Mouse (Mus musculus) neural tube, embryonic 12.5 days (tissue): ENCODE results near the gene Epo. TPM values are rescaled to one million over a fixed set of nuclear protein-coding genes. Genes with fewer than 3 reads are reported as not detected.
A peak's percentile ranks its signal among the peaks of the same experiment; 100 is the strongest.

ENCODE experiments used
- ATAC-seq: fragments of 200-750 bp; cut with Nextera tagmentation; 2 replicates; pipeline ENCODE4 v1.8.0; 2017; ENCODE audit warnings: low read depth, mild to moderate bottlenecking, moderate TSS enrichment, moderate library complexity; ENCODE audit not compliant: low FRiP score
- H3K27ac ChIP-seq: fragments of 300-500 bp; sonication (generic); 2 replicates; pipeline ENCODE4 v1.5.1; 2016
- H3K27me3 ChIP-seq: fragments of 300-500 bp; sonication (generic); replicated peaks from 2 replicates; pipeline ENCODE4 v1.6.1; 2016; ENCODE audit warnings: mild to moderate bottlenecking
- H3K36me3 ChIP-seq: fragments of 300-500 bp; sonication (generic); 2 replicates; pipeline ENCODE4 v1.6.1; 2016; ENCODE audit warnings: mild to moderate bottlenecking
- H3K4me1 ChIP-seq: fragments of 300-500 bp; sonication (generic); 2 replicates; pipeline ENCODE4 v1.6.1; 2016
- H3K4me2 ChIP-seq: fragments of 300-500 bp; sonication (generic); replicated peaks from 2 replicates; pipeline ENCODE4 v1.6.1; 2016; ENCODE audit warnings: mild to moderate bottlenecking
- H3K4me3 ChIP-seq: fragments of 300-500 bp; sonication (generic); 2 replicates; pipeline ENCODE4 v1.5.1; 2016
- H3K9ac ChIP-seq: fragments of 300-500 bp; sonication (generic); 2 replicates; pipeline ENCODE4 v1.6.1; 2016; ENCODE audit warnings: mild to moderate bottlenecking
- H3K9me3 ChIP-seq: fragments of 300-500 bp; sonication (generic); 2 replicates; pipeline ENCODE4 v1.6.1; 2016; ENCODE audit warnings: mild to moderate bottlenecking
- WGBS: fragments of 180-500 bp; shearing (Covaris S2); methylation state at CpG from one replicate; pipeline ENCODE4 v1.1.7; 2016; 5-methylcytosine and 5-hydroxymethylcytosine counted together
- polyA plus RNA-seq: library from polyadenylated mRNA; unstranded; fragments of >200 nt; fragmentation: Nextera tagmentation; extraction: Ambion mirVana; gene quantifications from 2 replicates; pipeline ENCODE4 v1.2.1, GENCODE M21; 2016

Gene Epo
- polyA plus RNA-seq, 1 experiment from 2014 or later = not detected

DNA sequence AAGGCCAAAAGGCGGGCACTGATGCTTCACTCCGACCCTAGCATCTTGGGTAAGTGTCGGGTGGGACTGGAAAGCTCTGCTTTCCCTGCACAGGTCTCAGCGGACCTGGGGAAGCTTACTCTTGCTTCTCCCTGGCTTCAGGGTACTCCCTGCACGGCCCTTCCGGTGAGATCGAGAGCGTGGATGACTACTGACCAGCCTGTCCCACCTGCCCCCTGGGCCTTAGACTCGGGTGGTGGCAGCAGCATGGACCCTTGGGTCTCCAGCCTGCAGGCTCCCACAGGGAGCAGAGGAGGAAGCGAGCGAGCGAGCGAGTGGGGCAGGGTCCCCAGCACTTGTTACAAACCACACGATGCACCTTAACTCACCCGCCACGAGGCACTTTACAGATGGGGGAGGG lies 7.5 kb downstream of the Epo start:
- H3K9ac ChIP-seq = peak overlapping the region; percentile 35; the same call in 1 of the 2 replicates
- H3K4me1 ChIP-seq = peaks cover 36% of the 10 kb centered on the region
- H3K27me3 ChIP-seq = no peaks in the 10 kb centered on the region
- no peak overlapping the region for H3K4me3 ChIP-seq
- no peak for ATAC-seq
- no peaks in the 10 kb centered on the region for H3K9me3 ChIP-seq
- no peak overlapping the region for H3K4me2 ChIP-seq
- 80% methylated on average over 16 of the region's 16 CpGs for WGBS
- peak overlapping the region; percentile 10; the same call in 1 of the 2 replicates for H3K27ac ChIP-seq
- H3K36me3 ChIP-seq = peaks cover 90% of the 10 kb centered on the region

DNA sequence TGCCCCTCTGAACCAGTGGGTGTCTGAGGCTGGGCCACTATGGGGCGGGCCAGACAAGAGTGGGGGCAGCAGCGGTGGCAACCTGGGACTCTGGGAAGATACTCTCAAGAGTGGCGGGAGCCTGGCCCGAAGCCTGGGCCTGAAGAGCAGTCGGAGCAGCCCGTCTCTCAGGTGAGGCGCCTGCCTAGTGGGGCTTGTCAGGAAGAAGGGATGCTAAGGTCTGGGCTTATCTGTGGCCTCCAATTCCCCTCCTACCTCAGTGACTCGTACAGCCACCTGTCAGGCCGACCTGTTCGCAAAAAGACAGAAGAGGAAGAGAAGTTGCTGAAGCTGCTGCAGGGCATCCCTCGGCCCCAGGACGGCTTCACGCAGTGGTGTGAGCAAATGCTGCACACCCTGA lies 8.4 kb downstream of the Epo start:
- peaks cover 97% of the 10 kb centered on the region for H3K36me3 ChIP-seq
- H3K4me3 ChIP-seq = no peak overlapping the region
- ATAC-seq = no peak
- H3K27ac ChIP-seq = no peak overlapping the region
- H3K27me3 ChIP-seq = no peaks in the 10 kb centered on the region
- WGBS = 90% methylated on average over 13 of the region's 13 CpGs
- H3K9me3 ChIP-seq = no peaks in the 10 kb centered on the region
- H3K4me2 ChIP-seq = no peak overlapping the region
- H3K9ac ChIP-seq = no peak overlapping the region; the same call in 1 of the 2 replicates
- H3K4me1 ChIP-seq = peaks cover 28% of the 10 kb centered on the region

DNA sequence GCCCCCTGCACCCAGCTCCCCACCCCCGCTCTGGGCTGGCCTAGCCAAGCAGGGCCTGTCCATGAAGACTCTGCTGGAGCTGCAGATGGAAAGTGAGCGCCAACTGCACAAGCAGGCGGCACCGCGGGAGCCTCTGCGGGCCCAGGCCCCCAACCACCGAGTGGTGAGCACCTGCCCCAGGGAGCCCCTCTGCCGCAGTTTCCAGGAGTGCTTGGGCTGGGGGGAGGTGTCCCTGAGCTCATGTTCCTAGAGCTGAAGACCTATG lies 8.9 kb downstream of the Epo start:
- ATAC-seq = no peak
- no peaks in the 10 kb centered on the region for H3K27me3 ChIP-seq
- H3K4me1 ChIP-seq = peaks cover 23% of the 10 kb centered on the region
- H3K4me2 ChIP-seq = no peak overlapping the region
- peaks cover 97% of the 10 kb centered on the region for H3K36me3 ChIP-seq
- WGBS = 87% methylated on average over 8 of the region's 8 CpGs
- no peak overlapping the region for H3K4me3 ChIP-seq
- no peaks in the 10 kb centered on the region for H3K9me3 ChIP-seq
- no peak overlapping the region for H3K27ac ChIP-seq
- no peak overlapping the region for H3K9ac ChIP-seq

DNA sequence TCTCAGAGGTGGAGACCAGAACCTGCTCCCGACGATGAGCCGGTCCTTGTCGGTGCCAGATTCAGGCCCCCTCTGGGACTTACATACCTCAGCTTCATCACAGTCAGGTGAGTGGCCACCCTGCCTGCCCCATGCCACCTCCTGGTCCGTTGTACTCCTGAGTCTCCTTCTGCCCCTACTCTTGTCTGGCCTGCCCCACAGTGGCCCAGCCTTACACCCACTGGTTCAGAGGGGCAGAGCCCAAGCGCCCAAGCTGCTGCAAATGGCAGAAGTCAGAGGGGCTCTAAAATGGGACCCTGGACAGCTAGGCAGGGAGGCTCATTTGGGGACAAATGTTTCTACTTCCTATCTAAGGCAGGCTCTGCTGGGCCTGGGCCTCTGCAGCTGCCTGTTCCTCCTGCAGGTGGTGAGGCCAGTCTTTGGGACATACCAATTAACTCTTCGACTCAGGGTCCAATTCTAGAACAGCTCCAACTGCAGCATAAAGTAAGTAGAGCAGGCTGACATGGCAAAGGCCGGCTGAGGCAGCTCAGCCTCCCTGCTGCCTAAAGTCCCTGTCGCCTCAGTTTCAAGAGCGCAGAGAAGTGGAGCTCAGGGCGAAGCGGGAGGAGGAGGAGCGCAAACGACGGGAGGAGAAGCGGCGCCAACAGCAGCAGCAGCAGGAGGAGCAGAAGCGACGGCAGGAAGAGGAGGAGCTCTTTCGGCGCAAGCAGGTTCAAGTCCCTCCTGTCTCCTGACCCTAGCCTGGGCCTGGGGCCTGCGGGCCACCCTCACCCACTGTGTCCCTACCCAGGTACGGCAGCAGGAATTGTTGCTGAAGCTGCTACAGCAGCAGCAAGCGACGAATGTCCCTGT lies 9.4 kb downstream of the Epo start:
- Histone ChIP-seq H3K4me2 (no peak overlapping the region), H3K9me3 (no peaks in the 10 kb centered on the region), H3K27me3 (no peaks in the 10 kb centered on the region), H3K36me3 (peaks cover 97% of the 10 kb centered on the region), H3K27ac (no peak overlapping the region), H3K4me1 (peaks cover 22% of the 10 kb centered on the region; the same call in 1 of the 2 replicates), H3K4me3 (no peak overlapping the region), H3K9ac (no peak overlapping the region)
- no peak for ATAC-seq
- WGBS = 82% methylated on average over 25 of the region's 25 CpGs

DNA sequence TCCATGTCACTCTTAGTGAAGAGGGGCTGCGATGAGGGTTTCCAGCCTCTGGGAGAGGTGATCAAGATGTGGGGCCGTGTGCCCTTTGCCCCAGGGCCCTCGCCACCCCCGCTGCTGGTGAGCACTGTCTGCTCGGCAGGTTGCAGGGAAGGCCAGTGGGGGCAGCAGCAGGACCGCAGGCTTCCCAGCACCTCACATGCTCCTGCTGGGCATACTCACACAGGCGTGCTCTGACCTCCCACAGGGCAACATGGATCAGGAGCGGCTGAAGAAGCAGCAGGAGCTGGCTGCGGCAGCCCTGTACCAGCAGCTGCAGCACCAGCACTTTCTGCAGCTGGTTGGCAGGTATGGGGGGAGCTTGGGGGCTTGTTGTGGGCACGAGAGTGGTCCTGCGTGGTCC lies 10.3 kb downstream of the Epo start:
- Histone ChIP-seq H3K27me3 (no peaks in the 10 kb centered on the region), H3K9me3 (no peaks in the 10 kb centered on the region), H3K4me1 (peaks cover 16% of the 10 kb centered on the region; the same call in 1 of the 2 replicates), H3K4me3 (no peak overlapping the region), H3K27ac (no peak overlapping the region), H3K4me2 (no peak overlapping the region), H3K9ac (0 out of 2 replicates have a peak overlapping the region, but pooled peaks have one; percentile 2), H3K36me3 (peaks cover 92% of the 10 kb centered on the region)
- no peak for ATAC-seq
- WGBS = 77% methylated on average over 11 of the region's 11 CpGs

DNA sequence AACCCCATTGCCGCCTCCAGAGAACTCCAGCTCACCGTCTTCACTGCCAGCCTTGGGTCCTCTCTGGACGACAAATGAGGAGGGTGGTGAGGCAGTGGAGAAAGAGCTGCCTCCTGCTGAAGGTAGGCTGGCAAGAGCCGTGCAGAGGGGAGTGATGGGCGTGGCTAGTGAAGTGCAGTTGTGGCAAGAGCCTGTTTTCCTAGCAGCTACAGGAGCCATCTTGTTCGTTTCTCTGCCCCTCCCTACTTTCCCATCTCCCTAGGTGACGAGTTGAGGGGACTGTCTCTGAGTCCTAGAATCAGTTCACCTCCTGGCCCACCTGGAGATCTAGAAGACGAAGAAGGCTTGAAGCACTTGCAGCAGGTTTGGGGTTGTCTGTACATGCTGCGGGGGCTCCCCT lies 11.2 kb downstream of the Epo start:
- ATAC-seq = no peak
- Histone ChIP-seq H3K9ac (no peak overlapping the region; the same call in 1 of the 2 replicates), H3K4me3 (no peak overlapping the region), H3K36me3 (peaks cover 86% of the 10 kb centered on the region), H3K27ac (no peak overlapping the region), H3K9me3 (no peaks in the 10 kb centered on the region), H3K4me1 (peaks cover 13% of the 10 kb centered on the region; the same call in 1 of the 2 replicates), H3K27me3 (no peaks in the 10 kb centered on the region), H3K4me2 (no peak overlapping the region)
- 79% methylated on average over 9 of the region's 9 CpGs for WGBS

DNA sequence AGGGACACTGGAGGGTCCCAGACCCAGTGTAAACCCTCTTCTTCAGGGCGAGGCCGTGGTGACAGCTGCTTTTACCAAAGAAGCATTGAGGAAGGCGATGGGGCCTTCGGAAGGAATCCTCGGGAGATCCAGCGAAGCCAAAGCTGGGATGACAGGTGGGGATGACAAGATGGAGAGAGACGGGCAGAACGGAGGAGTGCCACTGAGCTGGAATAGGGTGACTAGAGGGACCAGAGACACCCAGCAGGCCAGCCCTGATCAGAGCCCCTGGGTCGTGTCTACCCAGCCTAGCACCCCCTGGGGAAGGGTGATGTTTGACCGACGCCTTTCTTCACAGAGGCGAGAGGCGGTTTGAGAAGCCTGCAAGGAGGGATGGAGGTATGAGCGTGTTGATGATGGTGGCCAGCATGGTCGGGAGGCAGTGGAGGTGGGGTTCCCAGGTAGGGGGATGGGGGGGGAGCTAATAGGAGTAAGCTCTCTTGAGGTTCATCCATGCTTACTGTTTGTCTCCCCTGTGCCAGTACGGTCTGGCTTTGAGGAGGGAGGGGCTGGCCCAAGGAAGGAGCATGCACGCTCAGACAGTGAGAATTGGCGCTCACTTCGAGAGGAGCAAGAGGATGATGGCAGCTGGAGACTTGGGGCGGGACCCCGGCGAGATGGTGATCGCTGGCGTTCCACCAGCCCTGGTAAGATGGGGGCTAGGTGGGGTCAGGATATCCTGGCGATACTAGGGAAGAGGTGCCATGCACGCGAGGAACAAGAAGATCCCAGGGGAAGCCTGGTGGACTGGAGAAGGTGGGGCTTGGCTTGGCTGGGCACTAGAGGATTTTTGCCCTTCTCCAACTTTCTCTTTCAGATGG lies 13.1 kb downstream of the Epo start:
- H3K9ac ChIP-seq = no peak overlapping the region
- H3K36me3 ChIP-seq = peaks cover 68% of the 10 kb centered on the region
- H3K9me3 ChIP-seq = no peaks in the 10 kb centered on the region
- WGBS = 90% methylated on average over 27 of the region's 27 CpGs
- no peak overlapping the region for H3K27ac ChIP-seq
- no peak overlapping the region for H3K4me2 ChIP-seq
- H3K4me1 ChIP-seq = 0 out of 2 replicates have a peak, but pooled peaks cover 3% of the 10 kb centered on the region
- no peaks in the 10 kb centered on the region for H3K27me3 ChIP-seq
- no peak for ATAC-seq
- H3K4me3 ChIP-seq = no peak overlapping the region

DNA sequence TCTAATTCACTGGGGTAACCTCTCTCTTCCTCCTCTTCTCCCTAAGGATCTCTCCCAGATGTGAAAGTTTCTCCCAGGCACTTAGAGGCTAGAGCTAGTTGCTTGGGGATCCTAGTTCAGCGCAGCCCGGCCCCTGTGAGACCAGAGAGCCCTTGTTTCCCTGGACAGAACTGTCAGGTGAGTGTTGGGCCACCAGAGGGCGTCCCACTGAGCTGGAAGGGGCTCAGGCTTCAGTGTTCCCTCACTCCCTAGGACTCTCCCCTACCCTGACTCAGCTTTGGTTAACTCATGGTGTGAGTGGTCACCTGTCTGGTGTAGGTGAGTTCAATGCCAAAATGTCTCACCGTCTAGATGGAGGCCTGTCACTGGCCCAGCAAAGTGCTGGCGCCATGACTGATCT lies 14.6 kb downstream of the Epo start, which contains the start of gene Gigyf1:
Gene Gigyf1 (plus strand): TSS at position 113 of the 400 bp plus-strand sequence.
- Histone ChIP-seq H3K36me3 (peaks cover 53% of the 10 kb centered on the region), H3K4me3 (no peak within 1 kb of the TSS), H3K4me2 (no peak within 1 kb of the TSS), H3K4me1 (peaks cover 14% of the 10 kb centered on the region), H3K27ac (no peak within 1 kb of the TSS), H3K9ac (no peak within 1 kb of the TSS), H3K27me3 (no peaks in the 10 kb centered on the region), H3K9me3 (no peaks in the 10 kb centered on the region)
- WGBS = 74% methylated on average over 5 of the region's 5 CpGs
- no peak for ATAC-seq

DNA sequence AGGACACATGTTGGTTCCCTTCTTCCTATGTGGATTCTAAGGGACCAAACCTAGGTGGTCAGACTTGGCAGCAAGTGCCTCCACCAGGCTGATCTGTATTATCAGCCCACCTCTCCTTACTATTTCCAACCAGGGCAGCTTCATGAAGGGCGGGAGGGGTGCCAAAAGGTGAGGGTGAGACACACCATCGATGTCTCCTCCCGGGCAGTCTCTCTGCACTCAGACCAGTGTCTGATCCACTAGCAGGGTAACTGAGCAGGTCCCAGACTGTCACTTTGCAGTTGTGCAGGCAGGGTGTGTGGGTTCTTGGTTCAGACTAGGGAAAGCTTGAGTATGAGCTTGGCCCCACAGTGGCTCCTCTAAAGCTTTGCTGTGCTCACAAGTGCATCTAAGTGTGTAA lies 18.2 kb downstream of the Epo start:
- Histone ChIP-seq H3K9me3 (no peaks in the 10 kb centered on the region), H3K4me2 (no peak overlapping the region), H3K27me3 (no peaks in the 10 kb centered on the region), H3K4me1 (peaks cover 41% of the 10 kb centered on the region), H3K36me3 (peaks cover 17% of the 10 kb centered on the region), H3K27ac (no peak overlapping the region), H3K4me3 (no peak overlapping the region), H3K9ac (no peak overlapping the region)
- ATAC-seq = no peak
- WGBS = 91% methylated on average over 3 of the region's 3 CpGs

DNA sequence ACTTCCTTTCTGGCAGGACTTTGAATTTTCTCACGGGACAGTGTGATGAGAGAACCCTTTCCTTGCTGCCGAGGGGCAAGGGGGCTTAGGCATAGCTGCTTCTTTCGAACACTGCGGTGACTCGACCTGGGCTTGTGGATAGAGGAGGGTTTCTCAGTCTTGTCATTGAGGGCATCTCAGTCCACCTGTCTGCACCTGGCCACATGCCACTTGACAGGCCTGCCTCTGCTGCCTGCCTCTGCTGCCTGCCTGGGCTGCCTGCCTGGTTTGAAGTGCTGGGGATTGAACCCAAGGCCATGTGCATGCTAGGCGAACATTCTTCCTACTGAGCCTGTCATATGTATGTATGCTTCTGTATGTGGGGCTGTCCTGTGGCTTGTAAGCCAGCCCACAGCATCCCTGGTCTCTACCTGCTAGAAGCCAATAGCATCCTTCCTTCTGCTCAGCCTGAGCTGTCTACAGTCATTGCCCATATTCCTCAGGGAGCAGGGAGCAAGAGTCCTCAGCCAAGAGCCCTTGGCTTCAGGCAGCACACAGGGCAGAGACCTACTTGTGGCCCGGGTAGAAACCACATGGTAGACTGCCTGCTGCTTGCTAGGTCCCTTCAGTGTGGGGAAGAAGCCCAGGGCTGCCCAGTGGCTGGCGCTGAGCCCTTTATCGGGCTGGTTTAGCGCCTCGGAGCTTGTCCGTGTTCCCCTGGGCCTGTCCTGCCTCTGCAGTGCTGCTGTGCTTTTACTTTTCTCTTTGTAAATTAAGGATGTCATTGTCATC lies 18.9 kb downstream of the Epo start:
- Histone ChIP-seq H3K27ac (no peak overlapping the region), H3K9ac (no peak overlapping the region), H3K27me3 (no peaks in the 10 kb centered on the region), H3K4me2 (0 out of 2 replicates have a peak overlapping the region, but pooled peaks have one; percentile 20), H3K36me3 (peaks cover 10% of the 10 kb centered on the region), H3K4me1 (peaks cover 43% of the 10 kb centered on the region), H3K4me3 (no peak overlapping the region), H3K9me3 (no peaks in the 10 kb centered on the region)
- ATAC-seq = no peak
- WGBS = 88% methylated on average over 12 of the region's 12 CpGs

DNA sequence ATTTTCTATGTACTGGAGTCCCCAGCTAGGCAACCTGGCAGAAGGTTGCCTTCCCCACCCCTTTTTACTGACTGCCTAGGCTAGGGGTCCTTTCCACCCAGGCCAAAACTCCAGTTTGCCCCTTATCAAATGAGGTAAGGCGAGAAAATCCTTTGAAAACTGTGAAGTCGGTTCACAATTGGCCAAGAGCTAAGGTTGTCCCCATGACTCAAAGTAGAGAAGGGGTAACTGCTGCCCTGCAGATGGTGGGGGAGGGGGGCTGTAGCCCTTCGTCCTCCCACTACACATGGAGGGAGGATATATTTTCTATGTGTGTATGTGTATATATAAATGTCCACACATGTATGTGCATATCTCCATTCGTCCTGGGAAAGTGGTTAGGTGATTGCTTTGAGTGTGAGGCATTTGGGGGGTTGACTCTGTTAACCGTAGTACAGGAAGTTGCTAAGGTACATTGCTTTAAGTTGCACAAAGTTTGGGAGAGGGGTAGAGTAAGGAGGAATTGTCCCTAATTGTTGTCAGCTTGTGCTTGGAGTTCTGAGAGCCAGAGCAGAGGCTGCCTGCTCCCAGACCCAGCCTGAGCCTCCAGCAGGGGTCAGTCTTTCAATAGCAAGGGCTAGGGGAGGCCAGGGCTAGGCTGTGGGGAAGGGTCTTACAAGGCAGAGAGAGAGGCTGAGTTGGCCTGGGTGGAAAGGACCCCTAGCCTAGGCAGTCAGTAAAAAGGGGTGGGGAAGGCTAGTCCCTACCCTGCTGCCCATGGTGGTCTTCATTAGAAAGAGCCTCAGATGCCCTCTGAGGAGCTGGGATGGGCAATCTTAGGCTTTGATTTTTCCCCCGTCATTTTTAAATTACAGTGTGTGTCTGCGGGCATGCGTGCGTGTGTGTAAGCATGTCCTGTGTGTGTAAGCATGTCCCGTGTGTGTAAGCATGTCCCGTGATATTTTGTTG lies 19.9 kb downstream of the Epo start:
- peak overlapping the region; percentile 94; the same call in 1 of the 2 replicates for H3K4me2 ChIP-seq
- H3K36me3 ChIP-seq = no peaks in the 10 kb centered on the region; the same call in 1 of the 2 replicates
- H3K4me3 ChIP-seq = no peak overlapping the region
- no peak for ATAC-seq
- no peaks in the 10 kb centered on the region for H3K9me3 ChIP-seq
- H3K4me1 ChIP-seq = peaks cover 43% of the 10 kb centered on the region
- no peak overlapping the region for H3K27ac ChIP-seq
- no peaks in the 10 kb centered on the region for H3K27me3 ChIP-seq
- no peak overlapping the region for H3K9ac ChIP-seq
- WGBS = 86% methylated on average over 11 of the region's 11 CpGs
